Mouse (Mus musculus) hindbrain, embryonic 13.5 days (tissue): ENCODE data around the gene F7. TPM values are rescaled to one million over a fixed set of nuclear protein-coding genes. Genes with fewer than 3 reads are reported as not detected.
"Not testable (repeated sequence)": the region's sequence is repeated elsewhere in the genome, so short reads cannot be mapped to it uniquely, and the experiment has no call there.

ENCODE experiments used
- ATAC-seq: fragments of 200-750 bp; cut with Nextera tagmentation; 2 replicates; pipeline ENCODE4 v1.8.0; 2017; ENCODE audit warnings: moderate TSS enrichment; ENCODE audit not compliant: low FRiP score
- H3K27ac ChIP-seq: fragments of 300-500 bp; sonication (generic); 2 replicates; pipeline ENCODE4 v1.5.1; 2015; ENCODE audit warnings: inconsistent platforms, mild to moderate bottlenecking, moderate library complexity
- H3K27me3 ChIP-seq: fragments of 300-500 bp; sonication (generic); 2 replicates; pipeline ENCODE4 v1.6.1; 2015; ENCODE audit warnings: mild to moderate bottlenecking, inconsistent platforms
- H3K36me3 ChIP-seq: fragments of 300-500 bp; sonication (generic); 2 replicates; pipeline ENCODE4 v1.6.1; 2015; ENCODE audit warnings: mild to moderate bottlenecking, inconsistent platforms
- H3K4me1 ChIP-seq: fragments of 300-500 bp; sonication (generic); replicated peaks from 2 replicates; pipeline ENCODE4 v1.6.1; 2015; ENCODE audit warnings: inconsistent platforms
- H3K4me2 ChIP-seq: fragments of 300-500 bp; sonication (generic); 2 replicates; pipeline ENCODE4 v1.6.1; 2015; ENCODE audit warnings: inconsistent platforms, mild to moderate bottlenecking, moderate library complexity
- H3K4me3 ChIP-seq: fragments of 300-500 bp; sonication (generic); 2 replicates; pipeline ENCODE4 v1.5.1; 2015; ENCODE audit warnings: mild to moderate bottlenecking, inconsistent platforms
- H3K9ac ChIP-seq: fragments of 300-500 bp; sonication (generic); 2 replicates; pipeline ENCODE4 v1.6.1; 2015; ENCODE audit warnings: mild to moderate bottlenecking, inconsistent platforms
- H3K9me3 ChIP-seq: fragments of 300-500 bp; sonication (generic); 2 replicates; pipeline ENCODE4 v1.6.1; 2016; ENCODE audit warnings: inconsistent platforms
- WGBS: fragments of 180-500 bp; shearing (Covaris S2); methylation state at CpG from one replicate; pipeline ENCODE4 v1.1.7; 2015; 5-methylcytosine and 5-hydroxymethylcytosine counted together
- polyA plus RNA-seq: library from polyadenylated mRNA; unstranded; fragments of >200 nt; fragmentation: Nextera tagmentation; extraction: Ambion mirVana; gene quantifications from 2 replicates; pipeline ENCODE4 v1.2.1, GENCODE M21; 2015

Gene F7
- polyA plus RNA-seq, 1 experiment from 2014 or later: not detected

DNA sequence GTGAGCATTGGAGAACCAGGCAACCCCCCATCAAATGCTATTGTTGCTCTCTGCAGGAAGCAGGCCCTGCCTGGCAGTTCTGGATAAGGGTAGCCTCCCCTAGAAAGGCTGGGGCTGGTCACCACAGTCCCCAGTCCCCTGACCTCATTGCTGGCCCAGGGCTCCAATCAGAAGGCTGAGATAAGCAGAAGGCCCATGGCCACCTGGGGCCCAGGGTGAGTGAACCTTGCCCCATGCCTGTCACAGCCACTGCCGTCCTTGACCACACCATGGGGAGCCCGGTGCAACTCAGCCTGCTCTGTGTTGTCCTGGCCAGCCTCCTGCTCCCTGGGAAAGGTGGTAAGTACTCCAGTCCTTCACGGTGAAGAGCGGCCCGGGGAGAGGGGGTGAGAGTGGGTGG is 11.7 kb downstream of the F7 start:
- 39% methylated on average over 5 of the region's 5 CpGs for WGBS
- Histone ChIP-seq H3K27ac (no peak overlapping the region), H3K36me3 (no peaks in the 10 kb centered on the region)

DNA sequence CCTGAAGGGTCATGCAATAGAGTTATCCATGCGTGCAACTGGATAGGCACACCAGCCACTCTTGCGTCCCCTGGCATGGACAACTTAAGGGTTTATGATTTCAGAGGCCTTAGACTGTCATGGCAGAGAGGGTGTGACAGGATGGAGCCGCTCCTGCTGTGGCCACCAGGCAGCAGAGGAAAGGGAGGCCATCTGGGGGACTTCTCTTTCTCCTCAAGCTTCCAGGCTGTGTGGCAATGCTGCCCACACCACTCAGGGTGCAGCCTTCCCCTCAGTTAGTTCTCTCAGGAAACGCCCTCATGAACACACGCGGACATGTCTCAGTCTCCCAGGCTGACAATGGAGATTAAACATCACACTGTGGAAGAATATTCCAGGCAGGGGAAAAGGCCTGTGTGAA is 13.2 kb downstream of the F7 start:
- no peaks in the 10 kb centered on the region for H3K9me3 ChIP-seq
- H3K27ac ChIP-seq: no peak overlapping the region
- no peaks in the 10 kb centered on the region for H3K36me3 ChIP-seq
- H3K27me3 ChIP-seq: no peaks in the 10 kb centered on the region
- H3K4me1 ChIP-seq: 0 out of 2 replicates have a peak, but pooled peaks cover 6% of the 10 kb centered on the region
- H3K4me3 ChIP-seq: no peak overlapping the region
- H3K4me2 ChIP-seq: no peak overlapping the region
- H3K9ac ChIP-seq: no peak overlapping the region
- 80% methylated on average over 6 of the region's 6 CpGs for WGBS
- ATAC-seq: no peak

More for the DNA sequence above, 11.7 kb downstream of the F7 start:
- no peak overlapping the region for H3K4me3 ChIP-seq
- H3K4me2 ChIP-seq: no peak overlapping the region
- no peak overlapping the region for H3K9ac ChIP-seq
- H3K9me3 ChIP-seq: no peaks in the 10 kb centered on the region
- no peak for ATAC-seq
- 0 out of 2 replicates have a peak, but pooled peaks cover 6% of the 10 kb centered on the region for H3K4me1 ChIP-seq
- H3K27me3 ChIP-seq: no peaks in the 10 kb centered on the region

DNA sequence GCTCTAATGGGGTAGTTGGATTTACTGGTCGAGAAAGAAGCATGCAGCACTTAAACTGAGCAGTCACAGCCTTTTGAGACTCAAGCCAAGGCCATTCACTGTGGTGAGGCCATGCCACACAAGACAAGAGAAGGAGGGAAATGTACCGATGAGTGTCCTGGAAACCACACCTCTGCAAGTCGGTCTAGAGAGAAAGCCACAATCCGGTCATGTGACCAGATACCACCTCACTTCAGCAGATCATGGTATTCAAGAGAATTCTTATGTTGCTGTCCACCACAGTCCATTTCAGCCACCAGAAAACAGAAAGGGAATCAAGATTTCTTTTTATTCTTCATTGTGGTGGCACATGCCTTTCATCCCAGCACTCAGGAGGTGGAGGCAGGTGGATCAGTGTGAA is 15.6 kb downstream of the F7 start:
- no peaks in the 10 kb centered on the region for H3K36me3 ChIP-seq
- no peak for ATAC-seq
- no peak overlapping the region for H3K9ac ChIP-seq
- H3K27ac ChIP-seq: no peak overlapping the region
- H3K9me3 ChIP-seq: no peaks in the 10 kb centered on the region
- no peak overlapping the region for H3K4me3 ChIP-seq
- 0 out of 2 replicates have a peak, but pooled peaks cover 6% of the 10 kb centered on the region for H3K4me1 ChIP-seq
- WGBS: 89% methylated on average over 4 of the region's 4 CpGs
- no peak overlapping the region for H3K4me2 ChIP-seq
- H3K27me3 ChIP-seq: no peaks in the 10 kb centered on the region

- no peaks in the 10 kb centered on the region for H3K4me1 ChIP-seq
- H3K9ac ChIP-seq: no peak overlapping the region
- no peak overlapping the region for H3K27ac ChIP-seq
- H3K4me3 ChIP-seq: no peak overlapping the region
- 0 out of 2 replicates have a peak, but pooled peaks cover 3% of the 10 kb centered on the region for H3K27me3 ChIP-seq
- H3K9me3 ChIP-seq: no peaks in the 10 kb centered on the region
- no peak for ATAC-seq
- 62% methylated on average over 5 of the region's 5 CpGs for WGBS
- H3K36me3 ChIP-seq: no peaks in the 10 kb centered on the region
- no peak overlapping the region for H3K4me2 ChIP-seq
Measured at GRCm38 (mm10) chr8:13047652-13048051, 21.8 kb downstream of the F7 start.

GRCm38 (mm10) chr8:13050550-13050949 is 24.7 kb downstream of the F7 start:
- Histone ChIP-seq H3K27ac (no peak overlapping the region), H3K9ac (no peak overlapping the region), H3K9me3 (no peaks in the 10 kb centered on the region), H3K4me2 (no peak overlapping the region), H3K36me3 (no peaks in the 10 kb centered on the region), H3K4me3 (no peak overlapping the region), H3K4me1 (no peaks in the 10 kb centered on the region), H3K27me3 (0 out of 2 replicates have a peak, but pooled peaks cover 3% of the 10 kb centered on the region)
- ATAC-seq: no peak
- WGBS: 76% methylated on average over 10 of the region's 10 CpGs

DNA sequence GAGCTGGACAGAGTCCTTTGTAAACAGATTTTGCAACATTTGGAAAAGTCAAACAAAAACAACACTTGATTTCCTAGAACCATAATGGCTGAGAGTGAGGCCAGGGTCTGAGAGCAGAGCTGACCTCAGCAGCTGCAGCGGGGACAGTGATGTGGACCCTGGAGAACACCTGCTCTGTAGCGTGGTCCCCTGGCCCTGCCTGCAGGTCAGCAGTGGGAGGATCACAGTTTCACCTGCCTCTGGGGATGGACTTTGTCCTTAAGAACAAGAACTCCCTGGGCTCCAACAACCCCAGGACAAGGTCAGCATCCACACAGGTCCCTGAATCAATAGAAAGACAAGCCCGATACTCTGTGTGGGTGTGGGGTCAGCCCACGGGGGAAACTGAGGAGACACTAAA is 31.5 kb downstream of the F7 start:
- ATAC-seq: no peak
- H3K9ac ChIP-seq: no peak overlapping the region
- H3K4me1 ChIP-seq: no peaks in the 10 kb centered on the region
- H3K27me3 ChIP-seq: 0 out of 2 replicates have a peak, but pooled peaks cover under 1% of the 10 kb centered on the region
- no peaks in the 10 kb centered on the region for H3K9me3 ChIP-seq
- H3K36me3 ChIP-seq: no peaks in the 10 kb centered on the region
- no peak overlapping the region for H3K4me2 ChIP-seq
- no peak overlapping the region for H3K4me3 ChIP-seq
- no peak overlapping the region for H3K27ac ChIP-seq
- 88% methylated on average over 4 of the region's 4 CpGs for WGBS

DNA sequence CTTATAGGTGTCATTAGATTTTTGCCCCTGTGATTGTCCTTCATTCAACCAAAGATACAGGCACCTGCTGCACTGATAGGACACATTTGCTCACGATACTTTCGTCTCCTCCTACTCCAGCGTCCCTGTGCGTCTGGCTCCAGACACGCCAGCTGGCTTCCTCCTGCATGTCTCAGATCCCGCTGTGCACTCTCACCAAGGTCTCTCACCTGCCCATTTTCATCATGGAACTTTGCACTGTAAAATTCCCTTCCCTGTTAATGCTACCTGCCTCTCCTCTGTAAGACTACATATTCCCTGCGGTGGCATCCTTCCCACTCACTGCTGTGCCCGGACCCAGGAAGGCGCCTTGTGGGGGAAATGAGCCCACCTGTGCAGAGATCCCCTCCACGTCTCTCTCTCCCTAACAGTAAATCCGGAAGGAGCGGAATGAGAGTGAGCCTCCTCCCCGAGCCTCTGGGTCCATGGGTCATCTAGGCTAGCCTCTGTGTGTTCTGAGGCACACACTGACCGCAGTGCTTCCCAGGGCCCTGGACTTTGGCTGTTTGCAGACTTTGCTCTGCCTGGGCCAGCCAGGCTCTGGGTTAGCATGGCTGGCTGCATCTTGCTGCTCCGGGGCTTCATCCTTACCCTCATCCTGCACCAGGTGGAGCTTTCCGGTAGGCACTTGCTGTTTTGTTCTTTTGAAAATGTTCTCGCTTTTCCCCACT is 34.8 kb downstream of the F7 start, which contains the start of gene Proz:
Gene Proz, plus strand, starts transcription at position 474 of the 710 bp plus-strand sequence.
- Histone ChIP-seq H3K4me2 (no peak within 1 kb of the TSS), H3K9me3 (no peaks in the 10 kb centered on the region), H3K27ac (no peak within 1 kb of the TSS), H3K4me1 (no peaks in the 10 kb centered on the region), H3K27me3 (no peaks in the 10 kb centered on the region), H3K36me3 (no peaks in the 10 kb centered on the region), H3K9ac (no peak within 1 kb of the TSS), H3K4me3 (no peak within 1 kb of the TSS)
- 86% methylated on average over 17 of the region's 17 CpGs for WGBS
- no peak for ATAC-seq

- ATAC-seq: no peak
- Histone ChIP-seq H3K36me3 (no peaks in the 10 kb centered on the region), H3K4me3 (no peak overlapping the region), H3K27me3 (no peaks in the 10 kb centered on the region), H3K9ac (no peak overlapping the region), H3K4me1 (no peaks in the 10 kb centered on the region), H3K4me2 (no peak overlapping the region), H3K27ac (no peak overlapping the region), H3K9me3 (no peaks in the 10 kb centered on the region)
- WGBS: 85% methylated on average over 16 of the region's 16 CpGs
Measured at GRCm38 (mm10) chr8:13063112-13063511, 37.3 kb downstream of the F7 start.

DNA sequence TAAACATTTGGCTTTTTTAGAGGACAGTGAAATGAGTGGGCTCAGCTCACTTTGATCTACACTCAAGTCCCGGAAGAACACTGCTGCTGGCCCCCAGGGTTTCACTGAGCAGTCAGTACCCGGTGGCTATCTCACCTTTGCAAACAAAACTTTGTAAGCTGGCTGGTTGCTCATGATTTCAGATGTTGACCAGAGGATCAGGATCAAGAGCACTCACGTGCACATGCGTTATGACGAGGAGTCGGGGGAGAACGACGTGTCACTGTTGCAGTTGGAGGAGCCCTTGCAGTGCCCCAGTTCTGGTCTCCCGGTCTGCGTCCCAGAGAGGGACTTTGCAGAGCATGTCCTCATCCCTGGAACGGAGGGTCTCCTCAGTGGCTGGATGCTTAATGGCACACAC is 47.4 kb downstream of the F7 start:
- Histone ChIP-seq H3K9me3 (no peaks in the 10 kb centered on the region), H3K27me3 (no peaks in the 10 kb centered on the region), H3K9ac (no peak overlapping the region), H3K4me2 (no peak overlapping the region), H3K36me3 (peaks cover 65% of the 10 kb centered on the region), H3K27ac (no peak overlapping the region), H3K4me1 (no peaks in the 10 kb centered on the region), H3K4me3 (no peak overlapping the region)
- 96% methylated on average over 11 of the region's 11 CpGs for WGBS
- no peak for ATAC-seq

- Histone ChIP-seq H3K9ac (no peak overlapping the region), H3K27me3 (no peaks in the 10 kb centered on the region), H3K36me3 (peaks cover 82% of the 10 kb centered on the region), H3K4me1 (no peaks in the 10 kb centered on the region), H3K4me2 (no peak overlapping the region), H3K9me3 (no peaks in the 10 kb centered on the region), H3K4me3 (no peak overlapping the region), H3K27ac (no peak overlapping the region)
- ATAC-seq: no peak
- WGBS: 94% methylated on average over 8 of the region's 8 CpGs
Measured at GRCm38 (mm10) chr8:13075044-13075443, 49.2 kb downstream of the F7 start.

- not testable (repeated sequence) for H3K4me3 ChIP-seq, H3K9me3 ChIP-seq, H3K9ac ChIP-seq, H3K4me1 ChIP-seq, H3K4me2 ChIP-seq, ATAC-seq, H3K27me3 ChIP-seq, H3K27ac ChIP-seq
- peaks cover 88% of the 10 kb centered on the region for H3K36me3 ChIP-seq
- 100% methylated on average over 1 of the region's 1 CpGs for WGBS
Measured at GRCm38 (mm10) chr8:13075579-13075978, 49.7 kb downstream of the F7 start.

GRCm38 (mm10) chr8:13077542-13077941 is 51.7 kb downstream of the F7 start:
- Histone ChIP-seq H3K36me3 (peaks cover 100% of the 10 kb centered on the region), H3K4me2 (no peak overlapping the region), H3K27me3 (no peaks in the 10 kb centered on the region), H3K4me3 (no peak overlapping the region), H3K27ac (no peak overlapping the region), H3K4me1 (no peaks in the 10 kb centered on the region), H3K9me3 (no peaks in the 10 kb centered on the region), H3K9ac (no peak overlapping the region)
- ATAC-seq: no peak
- 93% methylated on average over 7 of the region's 7 CpGs for WGBS
